Mouse (Mus musculus) thymus, postnatal 36 days (tissue): ENCODE results near the gene Prss16.

Experiments used
- DNase-seq, 2 experiments: peaks; one replicate each; pipeline ENCODE4 v3.0.0; 2022; ENCODE audit warnings: mixed read lengths in 2 of 2

The Prss16 gene

DNA sequence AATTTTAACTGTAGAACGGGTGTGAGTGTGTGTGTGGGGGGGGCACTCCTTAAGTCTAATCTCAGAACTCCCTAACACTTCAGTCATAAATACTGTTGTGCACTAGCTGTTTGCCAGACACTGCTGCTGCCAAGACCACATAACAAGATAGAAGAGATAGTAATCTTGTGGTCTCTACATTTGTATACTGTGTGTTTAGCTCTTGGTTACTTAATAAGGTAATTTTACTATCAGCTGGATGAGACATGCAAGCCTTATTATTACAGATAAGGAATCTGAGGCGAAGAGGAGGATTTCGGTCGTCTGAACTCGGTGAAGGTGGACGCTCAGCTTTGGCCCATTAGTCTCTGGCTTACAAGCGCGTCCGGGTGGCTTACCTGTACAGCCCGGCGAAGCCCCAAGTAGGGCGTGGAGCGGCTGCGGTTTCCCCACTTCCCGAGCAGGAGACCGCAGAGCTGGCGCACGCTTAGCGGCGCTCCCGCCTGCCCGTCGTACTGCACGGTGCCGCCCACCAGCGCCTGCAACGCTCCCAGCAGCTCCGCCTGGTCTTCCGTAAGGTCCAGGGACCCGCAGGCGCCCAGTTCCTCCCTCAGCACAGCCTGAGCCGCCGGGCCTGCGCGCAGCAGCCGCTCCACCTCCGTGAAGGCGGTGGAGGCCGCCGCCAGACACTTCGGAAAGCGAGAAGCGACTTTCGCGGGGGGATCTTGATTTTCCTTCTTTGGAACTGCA, 3.8 kb downstream of the Prss16 start:
- DNase-seq = peak; percentile 68 to 75

DNA sequence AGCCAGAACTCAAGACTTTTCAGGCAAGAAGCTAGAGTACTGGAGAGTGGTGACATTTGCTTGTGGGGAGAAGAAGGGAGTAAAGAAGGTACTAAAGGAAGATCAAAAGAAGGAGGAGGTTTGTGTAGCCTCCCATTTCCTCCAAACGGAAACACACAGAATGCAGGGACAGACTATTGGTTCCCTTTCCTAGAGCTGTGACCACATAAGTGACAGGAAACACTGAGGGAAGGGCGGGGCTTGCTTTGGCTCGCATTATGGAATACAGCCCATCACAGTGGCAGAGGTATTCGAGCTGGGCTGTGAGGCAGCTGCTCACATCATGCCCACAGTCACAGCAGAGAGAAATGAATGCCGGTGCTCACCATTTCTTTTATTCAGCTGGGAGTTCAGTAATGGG, 7.7 kb downstream of the Prss16 start:
- peak in 1 of 2 experiments; percentile 29 for DNase-seq

DNA sequence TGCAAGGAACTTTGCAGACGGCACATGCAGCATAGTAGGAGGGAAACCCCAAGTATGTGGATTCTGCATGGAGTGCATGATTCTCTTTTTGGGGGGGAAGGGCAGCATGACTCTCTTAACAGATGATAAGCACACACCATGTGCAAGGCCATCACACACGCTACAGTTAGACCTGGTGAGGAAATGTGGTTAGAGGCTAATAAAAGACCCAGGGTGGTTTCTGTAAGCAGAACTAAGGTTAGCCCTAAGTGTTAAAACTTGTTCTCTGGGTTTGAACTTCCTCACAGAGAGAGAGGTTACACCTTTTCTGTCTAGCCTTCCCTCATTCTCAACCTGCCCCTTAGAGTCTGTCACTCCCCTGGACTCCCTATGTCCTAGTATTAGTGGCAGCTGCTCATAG, 8.2 kb downstream of the Prss16 start:
- DNase-seq = no peak

DNA sequence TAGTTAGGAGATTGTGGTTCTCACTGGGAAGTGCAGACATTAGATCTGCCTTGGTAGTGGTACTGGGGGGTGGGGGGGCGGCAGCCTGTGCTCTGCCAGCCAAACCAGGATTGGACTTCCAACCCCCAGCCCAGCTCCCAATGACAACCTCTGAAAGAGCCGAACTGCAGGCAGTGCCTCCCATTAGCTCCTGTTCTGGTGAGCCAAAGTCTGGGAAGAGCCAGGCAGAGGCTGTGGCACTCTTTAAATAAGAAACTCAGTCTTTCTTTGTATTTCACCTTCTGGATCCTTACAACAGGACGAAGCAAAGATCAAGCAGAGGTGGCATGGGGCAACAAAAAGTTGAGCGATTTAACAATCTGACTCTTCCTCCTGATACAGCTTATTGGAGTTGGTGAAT, 10.4 kb downstream of the Prss16 start:
- no peak for DNase-seq

DNA sequence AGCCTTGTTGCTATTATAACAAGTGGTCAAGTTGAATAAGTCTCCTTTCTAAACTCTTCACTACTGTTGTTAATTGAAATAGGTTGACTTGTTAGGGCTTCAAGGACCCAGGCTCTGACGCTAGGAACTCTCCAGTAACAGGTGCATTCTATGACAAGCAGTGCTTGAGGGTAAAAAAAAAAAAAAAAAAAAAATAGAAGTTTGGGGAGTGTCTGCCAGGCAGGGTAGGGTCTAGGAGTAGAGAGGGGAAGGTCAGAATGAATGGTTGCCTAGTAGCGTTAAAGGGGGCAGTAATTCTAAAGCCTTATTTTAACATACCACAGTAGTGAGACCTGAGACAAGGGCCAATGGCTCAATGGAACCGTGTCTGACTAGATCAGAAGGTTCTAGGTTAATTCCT, 11.1 kb downstream of the Prss16 start:
- no peak for DNase-seq

DNA sequence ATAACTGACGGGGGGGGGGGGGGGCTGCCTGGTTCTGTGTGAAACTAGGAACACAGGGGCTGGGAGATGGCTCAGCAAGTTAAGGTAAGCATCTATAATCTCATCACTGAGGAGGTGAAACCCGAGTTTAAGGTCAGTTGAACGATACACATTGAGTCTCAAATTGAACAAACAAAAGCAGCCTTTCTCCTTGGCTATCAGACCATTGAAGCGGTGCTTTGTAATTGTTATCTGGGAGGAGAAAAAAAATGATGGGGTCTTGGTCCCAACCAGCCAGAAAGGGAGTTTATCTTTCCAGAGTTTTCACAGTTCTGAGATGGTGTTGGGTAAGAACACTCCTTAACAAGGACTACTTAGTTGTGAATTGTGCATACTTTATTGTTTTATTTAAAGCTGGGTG, 11.7 kb downstream of the Prss16 start:
- no peak for DNase-seq

DNA sequence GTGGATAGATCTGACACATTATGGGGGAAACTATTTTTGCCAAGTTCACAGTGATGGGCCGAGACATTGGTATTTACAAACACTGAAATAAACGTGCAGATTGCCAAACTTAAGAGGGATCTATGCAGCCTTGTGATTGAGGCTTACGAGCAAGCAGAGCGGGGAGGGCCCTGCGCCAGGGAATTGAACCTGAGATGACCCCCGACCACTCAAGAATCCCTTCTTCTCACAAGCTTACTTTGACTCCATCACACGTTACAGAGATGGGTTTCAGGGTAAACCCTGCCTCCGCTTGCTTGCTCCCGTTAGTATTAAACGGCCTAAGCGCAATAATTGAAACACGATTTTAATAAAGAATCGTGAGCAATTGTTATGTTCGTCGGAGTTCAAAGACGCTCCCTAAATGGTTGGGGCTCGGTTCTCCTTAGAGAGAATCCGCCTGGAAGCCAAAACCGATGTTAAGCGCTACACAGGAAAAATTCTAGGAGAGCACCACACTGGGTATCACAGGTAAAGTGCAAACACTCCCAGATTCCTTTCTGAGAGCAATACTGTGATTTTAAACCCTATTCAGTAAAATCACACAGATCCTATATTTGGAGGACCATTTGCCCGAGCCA, 12.2 kb downstream of the Prss16 start:
- DNase-seq = no peak

DNA sequence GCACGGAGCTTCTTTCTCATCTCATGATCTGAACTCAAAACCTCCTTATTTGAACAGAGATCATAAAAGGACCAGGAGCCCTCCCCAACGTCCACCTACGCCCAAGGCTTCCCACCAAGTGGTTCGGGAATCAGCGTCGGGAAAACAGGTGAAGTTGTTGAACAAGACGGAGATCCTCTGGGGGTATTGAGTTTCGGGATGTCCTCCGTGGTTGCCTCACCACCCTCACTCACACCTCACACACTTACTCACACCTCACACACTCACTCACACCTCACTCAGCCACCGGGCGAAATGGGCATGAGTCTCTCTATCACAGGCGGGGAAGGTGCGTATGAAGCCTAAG, 12.7 kb downstream of the Prss16 start:
- no peak for DNase-seq

DNA sequence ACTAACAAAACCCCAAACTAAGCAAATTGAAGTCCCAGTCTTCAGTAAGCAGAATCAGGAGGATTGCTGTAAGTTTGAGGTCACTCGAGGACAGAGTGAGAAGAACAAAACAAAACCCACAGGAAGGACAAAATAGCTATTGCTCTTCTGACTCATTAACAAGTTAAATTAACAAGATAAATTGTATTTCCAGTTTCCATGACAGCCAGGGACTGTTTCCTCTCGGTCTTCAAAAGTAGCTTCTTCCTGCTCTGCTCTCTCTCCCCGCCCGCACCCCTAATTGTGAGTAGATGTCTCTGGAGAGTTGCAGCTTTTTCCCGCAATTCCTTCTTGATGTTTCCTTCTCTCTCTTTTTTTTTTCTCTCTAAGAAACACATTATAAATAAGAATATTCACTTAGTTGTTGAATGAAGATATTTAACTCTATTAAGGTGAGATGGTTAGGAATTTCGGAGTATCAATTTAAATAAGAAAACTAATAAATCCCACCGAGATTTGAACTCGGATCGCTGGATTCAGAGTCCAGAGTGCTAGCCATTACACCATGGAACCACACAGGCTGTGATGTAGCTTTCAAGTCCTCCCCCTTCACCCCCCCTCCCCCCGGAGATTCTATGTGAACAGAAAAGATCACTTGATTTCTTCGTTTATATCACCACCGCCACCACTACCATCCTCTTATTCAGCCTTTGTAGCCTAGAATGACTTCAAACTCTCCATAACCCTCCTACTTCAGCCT, 13.3 kb downstream of the Prss16 start:
- no peak for DNase-seq

DNA sequence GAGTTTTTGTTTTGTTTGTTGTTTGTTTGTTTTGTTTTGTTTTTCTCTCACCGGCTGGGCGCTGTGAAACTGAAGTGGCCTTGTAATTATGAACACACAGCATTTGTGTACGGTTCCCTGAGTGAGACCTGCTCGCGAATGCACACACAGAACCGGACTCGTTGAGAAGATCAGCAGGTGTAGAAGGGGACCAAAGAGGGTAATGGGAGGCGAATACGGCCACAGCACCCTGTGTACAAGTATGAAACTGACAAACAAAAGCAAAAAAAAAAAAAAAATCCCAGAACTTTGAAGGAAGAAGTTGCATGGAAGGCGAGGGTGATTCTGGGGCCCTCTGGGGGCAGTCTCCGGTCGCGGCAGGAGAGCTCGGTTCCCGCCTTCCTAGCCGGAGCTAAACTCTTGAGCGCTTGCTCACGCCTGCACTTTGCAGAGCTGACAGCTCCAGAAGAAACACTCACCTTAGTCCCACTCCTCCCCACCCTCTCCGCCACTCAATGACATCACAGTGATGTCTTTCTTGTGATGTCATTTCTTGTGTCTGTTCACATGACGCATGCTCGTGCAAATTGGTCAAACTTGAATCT, 14.1 kb downstream of the Prss16 start:
- peak; percentile 43 to 45 for DNase-seq

DNA sequence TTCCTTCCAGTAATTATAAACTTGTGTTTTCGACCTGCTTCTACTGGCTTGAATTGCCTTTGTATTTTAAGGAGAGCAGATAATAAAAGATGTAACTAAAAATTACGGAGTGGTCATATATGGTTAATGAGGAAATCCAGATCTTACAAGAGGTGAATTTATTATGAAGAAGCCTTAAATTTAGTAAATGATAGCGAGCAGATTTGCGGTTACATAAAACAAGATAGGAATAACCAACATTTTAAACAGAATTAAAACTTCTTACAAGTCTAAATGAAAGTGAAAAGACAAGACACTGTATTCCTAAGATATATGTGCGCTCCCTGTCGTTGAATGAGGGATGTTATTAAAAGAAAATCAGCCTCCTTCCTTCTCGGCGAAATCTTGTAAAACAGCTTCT, 14.6 kb downstream of the Prss16 start:
- no peak for DNase-seq

DNA sequence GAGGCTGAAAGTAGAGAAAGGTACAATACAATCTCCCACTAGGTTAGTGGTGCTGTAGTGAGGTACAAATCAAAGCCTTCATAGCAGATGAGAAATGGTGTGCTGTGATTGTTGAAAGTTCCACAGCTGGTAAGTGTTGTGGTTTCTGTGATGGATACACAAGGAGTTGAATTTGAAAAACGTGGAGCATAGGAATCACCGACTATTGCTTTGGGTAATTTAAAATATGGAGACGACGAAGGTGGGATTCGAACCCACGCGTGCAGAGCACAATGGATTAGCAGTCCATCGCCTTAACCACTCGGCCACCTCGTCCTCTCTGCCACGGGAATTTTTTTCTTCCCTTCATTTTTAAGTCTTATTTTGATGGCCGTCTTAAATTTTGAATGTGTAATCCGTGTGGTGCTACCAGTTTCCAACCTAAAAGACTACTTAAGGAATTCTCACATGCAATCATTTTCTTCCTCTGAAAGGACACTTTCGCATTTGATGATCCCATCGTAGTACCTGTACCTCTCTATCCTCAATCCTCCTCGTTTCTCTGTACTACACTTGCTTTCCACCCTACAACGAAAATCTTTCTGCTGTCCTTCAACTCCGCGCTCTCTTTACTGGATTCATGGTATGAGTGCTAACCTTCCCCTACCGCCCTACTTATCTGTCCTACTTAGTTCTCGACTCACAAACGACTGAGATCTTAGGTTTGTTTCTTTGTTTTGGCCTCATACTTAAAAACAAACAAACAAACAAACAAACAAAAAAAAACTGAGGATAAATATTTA, 15.4 kb downstream of the Prss16 start:
- peak; percentile 48 for DNase-seq

DNA sequence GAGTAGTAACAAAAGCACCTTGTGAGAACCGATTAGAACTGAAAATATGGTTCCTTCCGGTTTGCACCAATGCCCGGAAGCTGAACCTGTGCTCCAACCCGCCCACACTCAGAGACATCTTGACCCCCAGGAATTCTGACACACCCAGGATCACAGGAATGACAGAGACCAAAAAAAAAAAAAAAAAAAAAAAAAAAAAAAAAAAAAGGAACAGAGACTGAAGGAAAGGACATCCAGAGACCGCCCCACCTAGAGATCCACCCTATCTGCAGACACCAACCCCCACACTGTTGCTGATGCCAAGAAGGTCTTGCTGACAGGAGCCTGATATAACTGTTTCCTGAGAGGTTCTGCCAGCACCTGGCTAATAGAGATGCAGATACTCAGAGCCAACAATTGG, 17.0 kb downstream of the Prss16 start:
- no peak for DNase-seq

DNA sequence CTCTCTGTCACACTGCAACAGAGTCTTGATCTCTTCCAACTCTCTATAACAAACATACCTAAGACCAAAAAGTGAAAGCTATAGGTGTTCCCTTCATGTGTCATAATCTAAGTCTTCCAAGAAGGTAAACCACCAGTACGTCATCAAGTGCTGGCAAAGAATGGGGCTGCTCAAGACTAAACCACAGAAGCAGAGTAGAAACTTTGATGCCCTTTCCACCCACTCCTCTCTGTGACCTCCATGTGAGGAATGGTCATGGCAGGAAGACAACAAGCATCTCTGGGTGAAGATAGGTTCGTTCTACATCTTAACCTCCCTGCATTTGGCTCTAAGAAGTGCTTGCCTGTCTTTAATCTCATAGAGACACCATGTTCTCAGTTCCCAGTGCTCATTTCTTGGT, 25.1 kb downstream of the Prss16 start:
- DNase-seq = no peak

DNA sequence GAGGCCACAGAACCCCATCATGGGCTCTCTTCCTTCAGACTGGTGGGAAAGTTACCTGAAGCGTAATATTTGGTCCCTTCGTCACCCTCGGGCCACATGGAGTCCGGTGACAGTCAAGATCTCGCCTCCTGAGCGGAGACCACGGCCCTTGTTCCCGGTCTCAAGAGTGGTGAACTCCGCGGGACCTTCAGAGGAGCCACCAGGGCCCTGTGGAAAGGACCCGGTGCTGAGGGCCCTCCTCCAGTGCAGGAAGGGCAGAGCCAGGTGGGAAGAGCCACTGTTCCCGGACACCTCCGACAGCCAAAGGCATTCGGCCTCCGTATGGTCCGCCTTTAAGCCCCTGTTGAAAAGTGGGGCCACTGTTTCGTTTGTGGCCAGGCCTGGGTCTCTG, 27.7 kb downstream of the Prss16 start:
- no peak for DNase-seq

DNA sequence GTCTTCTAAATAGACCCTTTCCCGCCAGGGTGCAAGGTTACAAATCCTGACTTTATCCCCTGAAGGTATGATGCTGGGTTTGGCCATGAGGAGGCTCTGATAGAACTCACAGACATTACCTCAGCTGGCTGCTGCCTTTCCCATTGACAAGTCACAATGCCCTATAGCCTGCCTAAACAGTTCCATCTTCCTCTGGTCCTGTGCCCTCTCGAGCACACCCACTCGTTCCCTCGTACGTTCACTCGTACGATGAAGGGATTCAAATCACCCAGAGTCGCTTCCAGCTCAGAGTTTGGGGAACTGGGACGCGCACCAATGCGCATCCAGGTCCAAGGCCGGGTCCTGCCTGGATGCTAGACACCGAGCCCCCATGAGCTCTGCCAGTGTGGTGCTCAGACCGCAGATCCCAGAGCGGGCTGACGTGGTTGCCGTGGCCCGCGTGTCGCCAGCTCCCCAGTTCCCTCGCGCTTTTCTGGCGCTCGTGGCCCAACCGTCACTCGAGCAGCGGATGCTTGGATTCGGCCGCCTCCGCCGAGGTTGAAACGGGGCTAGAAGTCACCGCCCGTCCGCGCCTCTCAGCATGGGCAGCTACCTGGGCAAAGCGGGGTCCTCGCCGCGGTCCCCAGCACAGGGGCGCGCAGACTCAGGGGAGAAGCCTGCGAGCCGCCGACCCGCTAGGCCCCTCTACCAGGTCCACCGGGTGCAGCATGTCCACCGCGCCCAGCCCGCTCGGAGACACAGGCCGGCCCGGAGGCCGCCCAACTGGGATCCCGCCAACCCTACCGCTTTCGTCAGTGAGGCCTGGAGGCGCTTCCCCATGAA, 28.4 kb downstream of the Prss16 start, which contains the start of gene Pom121l2:
Gene Pom121l2 (plus strand): TSS at position 214 of the 822 bp plus-strand sequence.
- peak; percentile 11 to 16 for DNase-seq

DNA sequence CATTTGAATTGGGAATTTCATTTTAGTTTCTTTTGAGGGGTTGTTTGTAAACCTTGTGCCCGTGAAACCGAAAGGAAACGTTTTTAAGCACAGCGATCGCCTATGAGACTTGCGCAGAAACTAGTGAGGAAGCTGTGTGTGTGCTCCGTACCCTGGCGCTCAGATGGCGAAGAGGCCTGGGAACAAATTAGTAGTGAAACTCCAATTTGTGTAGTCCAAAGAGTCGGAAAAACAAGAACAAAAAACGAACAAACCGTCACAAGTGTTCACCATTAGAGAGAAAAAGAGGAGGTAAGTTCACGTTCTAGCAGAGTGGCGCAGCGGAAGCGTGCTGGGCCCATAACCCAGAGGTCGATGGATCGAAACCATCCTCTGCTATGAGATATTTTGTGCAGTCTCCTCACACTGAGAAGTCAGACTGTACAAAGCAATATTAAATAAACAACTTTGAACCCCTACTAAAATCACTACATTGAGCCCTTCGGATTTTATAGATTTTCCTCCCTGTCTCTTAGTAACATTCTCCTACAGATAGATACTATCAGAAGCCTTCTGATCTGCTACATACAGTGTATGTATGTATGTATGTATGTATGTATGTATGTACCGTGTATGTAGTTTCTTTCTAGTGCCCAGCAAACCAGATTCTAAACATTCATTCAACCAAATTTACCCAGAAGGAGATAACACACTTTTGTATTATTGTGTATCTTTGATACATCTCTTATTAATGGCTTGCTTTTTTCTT, 34.6 kb downstream of the Prss16 start:
- peak; percentile 76 to 77 for DNase-seq

DNA sequence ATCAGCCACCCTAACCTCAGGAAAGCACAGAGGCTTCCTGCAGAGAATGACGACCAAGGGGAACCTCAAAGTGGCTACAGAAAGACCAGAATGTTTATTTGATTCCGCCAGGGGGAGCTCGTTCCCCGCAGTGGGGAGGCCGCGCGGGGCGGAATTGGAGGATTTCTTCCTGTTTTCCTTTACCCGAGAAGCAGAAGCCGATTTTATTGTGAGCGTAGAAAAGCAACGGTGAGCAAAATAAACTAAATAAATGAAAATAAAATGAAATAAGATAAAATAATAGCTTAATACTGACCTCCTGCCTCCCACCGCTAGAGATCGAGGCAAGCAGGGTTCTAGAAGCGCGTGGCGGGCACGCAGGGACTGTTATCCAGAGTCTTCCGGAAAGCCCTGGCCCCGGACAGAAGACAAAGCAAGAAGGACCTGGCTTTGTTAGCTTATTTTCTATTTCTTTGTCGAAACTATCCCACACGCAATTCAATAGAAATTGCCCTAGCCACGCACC, 35.3 kb downstream of the Prss16 start:
- DNase-seq = peak; percentile 87 to 91

DNA sequence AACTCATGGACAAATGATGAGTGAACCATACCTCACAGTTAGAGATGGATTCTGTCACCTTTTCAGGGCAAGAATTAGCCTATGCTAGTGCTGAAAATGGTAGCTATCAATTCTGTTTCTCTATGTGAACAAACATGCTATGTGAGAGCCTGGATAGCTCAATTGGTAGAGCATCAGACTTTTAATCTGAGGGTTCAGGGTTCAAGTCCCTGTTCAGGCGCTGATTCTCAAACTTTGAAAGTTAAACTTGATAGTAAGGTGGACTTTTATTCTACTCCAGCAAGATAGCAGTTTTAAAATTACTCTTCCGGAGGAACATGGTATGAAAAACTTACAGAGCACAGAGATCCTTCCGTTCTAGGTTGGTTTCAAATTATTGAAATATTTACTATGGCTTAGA, 37.9 kb downstream of the Prss16 start:
- DNase-seq = no peak

DNA sequence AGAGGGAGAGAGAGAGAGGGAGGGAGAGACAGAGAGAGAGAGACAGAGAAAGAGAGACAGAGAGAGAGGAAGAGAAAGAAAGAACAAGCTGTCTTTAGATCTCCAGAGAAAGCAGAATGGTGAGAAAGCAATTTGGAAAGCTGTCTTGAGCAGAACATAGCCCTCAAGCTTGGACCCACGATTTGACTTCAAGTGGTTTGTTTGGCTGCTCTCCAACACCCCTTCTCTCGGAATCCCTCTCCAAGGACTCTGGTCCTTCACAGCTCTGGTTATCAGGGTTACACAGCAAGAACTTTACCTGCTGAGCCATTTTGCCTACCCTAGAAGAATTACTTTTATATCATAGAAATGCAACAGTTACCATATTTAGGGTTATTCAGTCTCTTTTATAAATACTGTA, 39.7 kb downstream of the Prss16 start:
- no peak for DNase-seq

DNA sequence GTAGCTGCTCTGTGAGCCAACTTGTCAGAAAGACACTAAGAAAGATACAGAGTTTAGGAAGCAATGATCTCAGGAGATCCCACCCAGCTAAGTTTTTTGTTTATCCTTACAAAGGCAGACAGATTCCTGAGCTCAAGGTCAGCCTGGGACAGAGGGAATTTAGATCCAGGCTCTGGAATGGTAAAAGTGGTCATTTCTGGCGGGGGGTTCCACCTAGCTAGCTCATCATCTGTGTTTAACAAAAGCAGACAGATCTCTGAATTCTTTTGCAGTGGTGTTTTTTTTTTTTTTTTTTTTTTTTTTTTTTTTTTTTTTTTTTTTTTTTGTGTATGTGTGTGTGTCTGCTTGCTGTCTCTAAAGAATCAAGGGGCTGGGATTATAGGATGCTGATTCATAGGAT, 40.3 kb downstream of the Prss16 start:
- no peak for DNase-seq
